Mouse (Mus musculus) c-Kit-negative CD71-positive TER-119-positive erythroid progenitor cells, embryonic 14.5 days (primary cell): ENCODE data around the gene Ccnl1.

Experiments used
- DNase-seq: peaks from one replicate; pipeline ENCODE4 v3.0.0-alpha.2; 2013; ENCODE audit warnings: low read depth, low spot score

Gene Ccnl1

GRCm38 (mm10) chr3:65927101-65927501, 30.9 kb downstream of the Ccnl1 start:
- DNase-seq = no peak

DNA sequence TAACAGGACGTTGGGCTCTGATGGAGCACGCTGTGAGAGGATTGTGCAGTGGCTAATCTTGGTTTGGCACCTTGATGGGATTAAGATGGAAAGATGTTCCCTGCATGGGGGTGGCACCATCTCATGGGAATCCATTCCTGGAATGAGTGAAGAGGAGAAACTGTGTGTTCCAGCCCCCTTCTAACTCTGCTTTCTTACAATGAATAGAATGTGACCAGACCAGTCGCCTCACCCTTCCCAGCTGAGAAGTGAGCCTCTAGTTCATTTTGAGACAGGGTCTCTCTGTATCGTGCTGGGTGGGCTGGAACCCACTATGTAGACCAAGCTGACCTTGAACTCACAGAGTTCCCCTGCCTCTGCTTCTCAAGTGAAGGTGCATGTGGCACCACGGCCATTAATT, 31.6 kb downstream of the Ccnl1 start:
- no peak for DNase-seq

DNA sequence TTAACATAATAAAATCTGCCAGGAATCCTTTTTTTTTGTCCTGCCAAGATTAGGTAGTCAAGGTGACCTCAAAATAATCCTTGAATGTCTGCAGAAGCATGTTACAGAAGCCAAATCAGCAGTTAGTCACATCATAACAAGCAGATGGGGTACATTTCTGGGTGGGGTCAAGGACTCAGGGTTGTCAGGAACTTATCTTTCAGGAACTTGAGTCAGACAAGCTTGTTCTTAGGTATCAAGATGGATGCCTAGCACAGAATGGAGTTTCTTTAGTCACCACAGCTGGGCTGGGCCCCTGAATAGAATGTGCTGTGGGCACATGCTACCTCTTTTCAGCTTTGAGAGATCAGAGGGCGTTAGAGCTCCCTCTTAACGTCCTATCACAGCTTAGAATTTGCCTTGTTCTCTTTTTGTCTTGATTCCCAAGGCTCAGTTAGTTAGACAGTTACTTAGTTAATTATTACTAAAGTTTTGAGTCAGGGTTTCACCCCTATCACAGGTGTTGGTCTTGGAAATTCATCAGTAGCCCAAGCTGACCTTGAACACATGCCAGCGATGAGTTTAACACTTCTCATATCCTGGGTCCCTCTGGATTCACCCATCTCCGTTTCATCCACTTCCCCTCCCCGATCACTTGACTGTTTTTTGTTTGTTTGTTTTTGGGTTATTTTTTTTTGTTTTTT, 32.9 kb downstream of the Ccnl1 start:
- no peak for DNase-seq

GRCm38 (mm10) chr3:65922420-65922819, 35.6 kb downstream of the Ccnl1 start:
- DNase-seq = no peak

GRCm38 (mm10) chr3:65921671-65922070, 36.4 kb downstream of the Ccnl1 start:
- DNase-seq = no peak

GRCm38 (mm10) chr3:65919016-65919415, 39.0 kb downstream of the Ccnl1 start:
- DNase-seq = no peak

GRCm38 (mm10) chr3:65912928-65913327, 45.1 kb downstream of the Ccnl1 start:
- DNase-seq = no peak

GRCm38 (mm10) chr3:65912217-65912616, 45.8 kb downstream of the Ccnl1 start:
- no peak for DNase-seq

GRCm38 (mm10) chr3:65911265-65911664, 46.8 kb downstream of the Ccnl1 start:
- DNase-seq = no peak

- no peak for DNase-seq
Measured at GRCm38 (mm10) chr3:65909454-65909853, 48.6 kb downstream of the Ccnl1 start.

DNA sequence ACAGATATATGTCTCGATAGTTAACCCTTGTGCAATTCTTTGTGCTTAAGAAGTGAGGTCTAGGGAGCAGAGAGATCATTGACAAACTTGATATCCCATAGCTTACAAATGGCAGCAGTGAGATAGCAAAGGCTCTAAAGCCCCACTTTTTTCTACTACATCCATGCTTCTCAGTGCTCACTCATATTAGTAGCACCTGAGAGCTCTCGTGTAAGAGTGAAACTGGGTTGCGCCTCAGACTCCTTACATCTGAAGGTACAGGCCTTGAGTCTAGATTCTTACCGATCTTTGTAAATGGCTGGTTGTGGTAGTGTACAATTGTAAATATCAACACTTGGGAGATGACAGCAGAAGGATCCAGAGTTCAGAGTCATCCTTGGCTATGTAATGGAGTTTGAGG, 50.5 kb downstream of the Ccnl1 start:
- no peak for DNase-seq

GRCm38 (mm10) chr3:65905281-65906169, 52.5 kb downstream of the Ccnl1 start:
- no peak for DNase-seq

DNA sequence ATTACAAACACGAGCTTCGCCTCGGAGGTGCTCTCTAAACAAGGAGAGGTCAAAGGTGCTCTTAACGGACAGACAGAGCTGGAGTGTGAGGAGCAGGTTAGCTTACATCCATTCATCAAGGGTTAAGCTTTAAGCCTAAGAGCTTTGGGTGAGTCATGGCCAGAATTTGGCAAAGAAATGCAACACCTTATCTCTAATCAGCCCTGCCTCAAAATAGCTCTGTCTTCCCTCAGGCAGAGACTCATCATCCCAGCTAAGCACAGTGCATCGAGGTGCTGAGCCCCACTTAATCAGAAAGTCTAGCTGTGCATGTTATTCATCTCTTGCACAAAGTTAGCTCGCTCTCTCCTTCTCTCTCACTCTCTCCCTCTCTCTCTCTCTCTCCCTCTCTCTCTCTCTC, 53.3 kb downstream of the Ccnl1 start:
- DNase-seq = no peak

DNA sequence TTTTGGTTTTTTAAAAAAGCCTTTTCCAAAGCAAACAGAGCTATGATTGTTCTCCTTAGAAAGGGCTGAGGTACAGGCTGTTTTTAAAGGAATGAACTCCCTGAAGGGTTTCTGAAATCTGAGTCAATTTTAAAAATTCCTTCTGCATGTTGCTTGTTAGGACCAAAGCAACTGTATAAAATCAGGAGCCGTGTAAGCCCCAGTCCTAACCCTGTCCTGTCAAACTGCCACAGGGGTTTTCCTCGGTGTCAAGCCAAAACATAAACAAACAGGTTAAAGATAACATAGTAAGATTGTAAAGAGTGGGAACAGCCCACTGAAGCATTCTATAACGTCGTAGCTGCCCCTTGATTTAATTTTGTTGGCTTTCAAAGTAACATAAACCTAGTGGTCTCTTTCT, 53.9 kb downstream of the Ccnl1 start:
- no peak for DNase-seq

DNA sequence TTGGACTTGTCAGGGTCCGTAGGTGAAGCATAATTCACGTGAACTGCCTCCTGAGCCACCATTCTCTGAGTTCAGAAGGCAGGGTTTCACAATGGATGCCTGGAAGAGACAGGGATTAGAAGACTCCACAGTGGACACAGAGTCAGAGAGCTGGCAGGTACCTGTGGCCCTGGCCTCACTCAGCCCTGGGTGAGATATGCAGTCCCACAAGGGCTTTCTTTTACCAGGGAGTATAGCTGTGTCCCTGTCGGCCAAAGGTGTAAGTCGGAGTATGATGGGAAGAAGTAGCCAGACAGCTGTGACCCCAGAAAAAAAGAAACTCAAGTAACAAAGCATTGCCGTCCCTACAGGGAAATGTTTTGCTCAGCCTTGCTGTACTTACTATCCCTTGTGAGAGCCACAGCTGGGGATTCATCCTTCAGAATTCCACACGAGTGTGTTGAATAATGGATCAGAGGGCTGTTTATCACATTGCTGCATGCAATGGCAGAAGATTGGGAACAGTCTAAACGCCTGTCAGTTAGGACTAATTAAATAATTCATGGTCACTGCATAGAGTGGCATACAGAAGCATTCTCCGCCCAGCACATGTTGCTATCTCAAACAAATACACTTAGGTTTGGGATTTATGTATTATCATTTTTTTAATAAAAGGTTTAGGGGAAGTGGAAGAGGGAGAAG, 59.3 kb downstream of the Ccnl1 start:
- no peak for DNase-seq

- DNase-seq = no peak
Measured at GRCm38 (mm10) chr3:65897233-65897993, 60.6 kb downstream of the Ccnl1 start.
